Mouse (Mus musculus) forebrain, embryonic 12.5 days (tissue): Measurements from ENCODE around the gene Adamts17. TPM values are rescaled to one million over a fixed set of nuclear protein-coding genes. Genes with fewer than 3 reads are reported as not detected.

Experiments used
- ATAC-seq: fragments of 200-750 bp; cut with Nextera tagmentation; 2 replicates; pipeline ENCODE4 v1.8.0; 2017; ENCODE audit warnings: moderate TSS enrichment; ENCODE audit not compliant: low FRiP score
- H3K27ac ChIP-seq: fragments of 300-500 bp; sonication (generic); 2 replicates; pipeline ENCODE4 v1.5.1; 2016; ENCODE audit warnings: mild to moderate bottlenecking
- H3K27me3 ChIP-seq: fragments of 300-500 bp; sonication (generic); 2 replicates; pipeline ENCODE4 v1.6.1; 2016; ENCODE audit warnings: mild to moderate bottlenecking
- H3K36me3 ChIP-seq: fragments of 300-500 bp; sonication (generic); replicated peaks from 2 replicates; pipeline ENCODE4 v1.6.1; 2016; ENCODE audit warnings: mild to moderate bottlenecking
- H3K4me1 ChIP-seq: fragments of 300-500 bp; sonication (generic); 2 replicates; pipeline ENCODE4 v1.6.1; 2016
- H3K4me2 ChIP-seq: fragments of 300-500 bp; sonication (generic); 2 replicates; pipeline ENCODE4 v1.6.1; 2016; ENCODE audit warnings: mild to moderate bottlenecking, moderate library complexity
- H3K4me3 ChIP-seq: fragments of 300-500 bp; sonication (generic); replicated peaks from 2 replicates; pipeline ENCODE4 v1.5.1; 2016; ENCODE audit warnings: mild to moderate bottlenecking
- H3K9ac ChIP-seq: fragments of 300-500 bp; sonication (generic); 2 replicates; pipeline ENCODE4 v1.6.1; 2016; ENCODE audit warnings: mild to moderate bottlenecking
- H3K9me3 ChIP-seq: fragments of 300-500 bp; sonication (generic); 2 replicates; pipeline ENCODE4 v1.6.1; 2016
- WGBS: fragments of 180-500 bp; shearing (Covaris S2); methylation state at CpG from one replicate; pipeline ENCODE4 v1.1.7; 2016; 5-methylcytosine and 5-hydroxymethylcytosine counted together
- polyA plus RNA-seq: library from polyadenylated mRNA; unstranded; fragments of >200 nt; fragmentation: Nextera tagmentation; extraction: Ambion mirVana; gene quantifications from 2 replicates; pipeline ENCODE4 v1.2.1, GENCODE M21; 2016

Gene Adamts17
- polyA plus RNA-seq, 1 experiment from 2014 or later: 2.1 TPM

- no peaks in the 10 kb centered on the region for H3K27me3 ChIP-seq
- WGBS: 86% methylated on average over 3 of the region's 3 CpGs
- no peak overlapping the region for H3K4me3 ChIP-seq
- H3K4me2 ChIP-seq: no peak overlapping the region
- no peak overlapping the region for H3K9ac ChIP-seq
- H3K4me1 ChIP-seq: no peaks in the 10 kb centered on the region
- H3K27ac ChIP-seq: no peak overlapping the region
- no peaks in the 10 kb centered on the region for H3K36me3 ChIP-seq
- no peak for ATAC-seq
- no peaks in the 10 kb centered on the region for H3K9me3 ChIP-seq
Observed at GRCm38 (mm10) chr7:67101418-67101973, 262.0 kb downstream of the Adamts17 start.

DNA sequence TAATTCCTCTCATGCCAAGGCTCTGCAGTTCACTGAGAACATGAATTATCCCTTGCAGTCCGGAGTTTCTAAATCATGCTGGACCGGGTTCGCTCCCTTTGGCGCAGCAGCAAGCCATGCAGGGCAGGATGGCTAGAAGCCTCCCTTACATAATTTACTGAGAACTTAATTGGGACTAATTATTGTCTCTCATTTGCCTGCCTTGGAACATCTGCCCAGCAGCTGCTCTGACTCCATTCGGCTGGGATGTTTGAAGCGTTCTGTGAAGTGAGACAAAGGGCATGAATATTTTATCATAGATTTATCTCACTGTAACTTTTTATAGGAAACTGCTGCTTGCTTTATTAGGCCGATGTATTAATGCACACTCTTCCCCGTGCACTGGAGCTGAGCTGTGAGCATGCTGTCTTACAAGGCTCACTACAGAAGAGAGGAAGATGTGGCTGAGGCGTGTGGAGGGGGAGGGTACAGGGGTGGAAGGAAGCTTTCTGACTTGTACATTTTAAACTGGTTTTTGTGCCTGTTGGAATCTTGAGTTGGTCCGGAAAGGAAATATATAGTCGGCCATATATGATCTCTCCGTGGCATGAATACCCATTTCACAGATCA is 271.1 kb downstream of the Adamts17 start:
- Histone ChIP-seq H3K4me1 (no peaks in the 10 kb centered on the region), H3K4me3 (no peak overlapping the region), H3K4me2 (no peak overlapping the region), H3K36me3 (no peaks in the 10 kb centered on the region), H3K9ac (no peak overlapping the region), H3K9me3 (no peaks in the 10 kb centered on the region), H3K27me3 (no peaks in the 10 kb centered on the region), H3K27ac (peak overlapping the region; percentile 3; the same call in 1 of the 2 replicates)
- ATAC-seq: no peak
- WGBS: 70% methylated on average over 12 of the region's 12 CpGs

DNA sequence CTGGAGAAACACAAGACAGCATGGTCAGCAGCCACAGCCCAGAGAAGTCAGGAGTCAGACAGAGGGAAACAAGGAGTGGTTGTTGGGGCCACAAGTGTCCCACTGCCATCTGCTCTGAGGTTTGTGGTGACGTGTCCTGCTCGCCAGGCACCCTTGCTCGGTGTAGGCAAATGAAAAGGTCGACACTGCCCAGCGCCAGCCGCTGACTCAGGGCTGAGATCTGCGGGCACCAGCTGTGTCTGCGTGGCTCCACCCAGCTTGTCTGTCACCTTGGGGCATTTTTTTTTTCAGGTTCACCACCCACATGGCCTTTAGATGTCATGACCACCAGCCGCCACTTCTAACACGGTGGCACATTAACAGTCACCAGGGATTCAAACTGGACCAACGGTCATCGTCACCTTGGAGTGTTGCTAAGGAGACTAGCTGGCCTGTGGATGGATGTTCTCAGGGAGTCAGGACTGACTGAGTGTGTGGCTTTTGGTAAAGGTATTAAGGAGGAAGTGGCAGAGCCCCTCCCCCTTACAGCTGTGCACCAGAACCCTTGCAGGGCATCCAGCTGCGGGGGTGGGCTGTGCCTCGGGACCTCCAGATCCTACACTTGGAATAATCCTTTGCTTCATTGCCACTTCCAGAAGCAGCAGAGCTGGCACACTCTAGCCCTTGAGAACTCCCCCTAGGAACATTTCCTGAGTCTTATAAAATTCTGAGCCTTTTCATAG is 273.1 kb downstream of the Adamts17 start:
- H3K4me2 ChIP-seq: no peak overlapping the region
- no peak overlapping the region for H3K9ac ChIP-seq
- no peaks in the 10 kb centered on the region for H3K27me3 ChIP-seq
- WGBS: 84% methylated on average over 14 of the region's 14 CpGs
- H3K36me3 ChIP-seq: no peaks in the 10 kb centered on the region
- ATAC-seq: no peak
- no peak overlapping the region for H3K27ac ChIP-seq
- H3K9me3 ChIP-seq: no peaks in the 10 kb centered on the region
- H3K4me1 ChIP-seq: no peaks in the 10 kb centered on the region
- H3K4me3 ChIP-seq: no peak overlapping the region

- H3K4me3 ChIP-seq: no peak overlapping the region
- H3K27ac ChIP-seq: no peak overlapping the region
- 95% methylated on average over 3 of the region's 3 CpGs for WGBS
- ATAC-seq: no peak
- H3K9ac ChIP-seq: no peak overlapping the region
- no peak overlapping the region for H3K4me2 ChIP-seq
- no peaks in the 10 kb centered on the region for H3K4me1 ChIP-seq
- H3K9me3 ChIP-seq: no peaks in the 10 kb centered on the region
- H3K36me3 ChIP-seq: no peaks in the 10 kb centered on the region
- H3K27me3 ChIP-seq: no peaks in the 10 kb centered on the region
Observed at GRCm38 (mm10) chr7:67114056-67114455, 274.5 kb downstream of the Adamts17 start.

GRCm38 (mm10) chr7:67115056-67115455 is 275.5 kb downstream of the Adamts17 start:
- WGBS: 81% methylated on average over 3 of the region's 3 CpGs
- no peak overlapping the region for H3K9ac ChIP-seq
- H3K4me2 ChIP-seq: no peak overlapping the region
- H3K9me3 ChIP-seq: no peaks in the 10 kb centered on the region
- no peak overlapping the region for H3K27ac ChIP-seq
- no peaks in the 10 kb centered on the region for H3K4me1 ChIP-seq
- H3K27me3 ChIP-seq: no peaks in the 10 kb centered on the region
- no peaks in the 10 kb centered on the region for H3K36me3 ChIP-seq
- ATAC-seq: no peak
- H3K4me3 ChIP-seq: no peak overlapping the region

- Histone ChIP-seq H3K4me2 (no peak overlapping the region), H3K27ac (no peak overlapping the region), H3K4me1 (no peaks in the 10 kb centered on the region), H3K27me3 (no peaks in the 10 kb centered on the region), H3K36me3 (no peaks in the 10 kb centered on the region), H3K9ac (no peak overlapping the region), H3K4me3 (no peak overlapping the region), H3K9me3 (no peaks in the 10 kb centered on the region)
- WGBS: 63% methylated on average over 2 of the region's 2 CpGs
- no peak for ATAC-seq
Observed at GRCm38 (mm10) chr7:67135140-67135539, 295.6 kb downstream of the Adamts17 start.

- Histone ChIP-seq H3K9ac (no peak overlapping the region), H3K4me1 (peaks cover 4% of the 10 kb centered on the region; the same call in 1 of the 2 replicates), H3K9me3 (no peaks in the 10 kb centered on the region), H3K27me3 (no peaks in the 10 kb centered on the region), H3K4me2 (no peak overlapping the region), H3K4me3 (no peak overlapping the region), H3K36me3 (no peaks in the 10 kb centered on the region), H3K27ac (no peak overlapping the region)
- no peak for ATAC-seq
- WGBS: 33% methylated on average over 11 of the region's 11 CpGs
Observed at GRCm38 (mm10) chr7:67142347-67143015, 302.9 kb downstream of the Adamts17 start.

- Histone ChIP-seq H3K4me1 (peaks cover 4% of the 10 kb centered on the region; the same call in 1 of the 2 replicates), H3K9ac (no peak overlapping the region), H3K4me2 (no peak overlapping the region), H3K27ac (no peak overlapping the region), H3K36me3 (no peaks in the 10 kb centered on the region), H3K27me3 (no peaks in the 10 kb centered on the region), H3K9me3 (no peaks in the 10 kb centered on the region), H3K4me3 (no peak overlapping the region)
- ATAC-seq: no peak
- WGBS: 82% methylated on average over 7 of the region's 7 CpGs
Observed at GRCm38 (mm10) chr7:67145748-67146147, 306.2 kb downstream of the Adamts17 start.

DNA sequence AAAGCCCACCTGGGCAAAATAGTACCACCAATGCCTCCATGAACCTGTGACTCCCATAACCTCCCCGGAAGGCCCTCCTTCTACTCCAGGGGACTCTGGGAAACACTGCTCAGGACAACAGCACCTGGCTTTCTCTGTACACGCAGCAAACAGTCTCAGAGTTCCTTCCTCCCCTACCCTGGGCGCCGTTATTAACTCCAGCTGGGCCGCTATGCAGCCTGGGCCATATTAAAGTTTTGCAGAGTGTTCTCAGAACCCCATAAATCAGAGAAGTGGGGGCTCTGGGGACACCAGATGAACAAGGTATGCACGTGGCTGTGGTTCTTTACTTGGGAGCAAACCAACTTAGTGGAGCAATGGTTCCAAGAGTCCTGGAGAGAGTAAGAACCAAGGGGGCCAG is 306.6 kb downstream of the Adamts17 start:
- no peak overlapping the region for H3K4me2 ChIP-seq
- H3K4me3 ChIP-seq: no peak overlapping the region
- peaks cover 4% of the 10 kb centered on the region; the same call in 1 of the 2 replicates for H3K4me1 ChIP-seq
- H3K36me3 ChIP-seq: no peaks in the 10 kb centered on the region
- no peak overlapping the region for H3K27ac ChIP-seq
- H3K27me3 ChIP-seq: no peaks in the 10 kb centered on the region
- no peak for ATAC-seq
- H3K9me3 ChIP-seq: no peaks in the 10 kb centered on the region
- 89% methylated on average over 6 of the region's 6 CpGs for WGBS
- H3K9ac ChIP-seq: no peak overlapping the region

DNA sequence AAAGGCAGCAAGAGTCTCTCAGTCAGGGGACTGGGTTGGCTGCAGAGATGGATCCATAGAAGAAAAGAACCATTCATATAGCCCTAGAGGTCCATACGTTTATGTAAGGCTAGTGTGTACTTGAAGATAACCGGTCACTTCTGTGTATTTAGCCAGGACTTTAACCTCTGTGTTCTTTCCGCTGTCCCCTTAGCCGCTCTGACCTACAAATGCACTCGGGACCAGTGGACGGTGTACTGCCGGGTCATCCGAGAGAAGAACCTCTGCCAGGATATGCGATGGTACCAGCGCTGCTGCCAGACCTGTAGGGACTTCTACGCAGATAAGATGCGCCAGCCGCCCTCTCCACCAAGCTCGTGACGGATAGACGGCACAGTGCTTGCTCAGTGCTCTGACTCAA is 310.2 kb downstream of the Adamts17 start:
- Histone ChIP-seq H3K9me3 (no peaks in the 10 kb centered on the region), H3K4me1 (no peaks in the 10 kb centered on the region), H3K27ac (no peak overlapping the region), H3K36me3 (no peaks in the 10 kb centered on the region), H3K4me3 (no peak overlapping the region), H3K4me2 (no peak overlapping the region), H3K27me3 (no peaks in the 10 kb centered on the region), H3K9ac (no peak overlapping the region)
- 92% methylated on average over 16 of the region's 16 CpGs for WGBS
- no peak for ATAC-seq

- WGBS: 53% methylated on average over 3 of the region's 3 CpGs
- Histone ChIP-seq H3K4me3 (no peak overlapping the region), H3K27ac (no peak overlapping the region)
Observed at GRCm38 (mm10) chr7:67152626-67153025, 313.1 kb downstream of the Adamts17 start.

DNA sequence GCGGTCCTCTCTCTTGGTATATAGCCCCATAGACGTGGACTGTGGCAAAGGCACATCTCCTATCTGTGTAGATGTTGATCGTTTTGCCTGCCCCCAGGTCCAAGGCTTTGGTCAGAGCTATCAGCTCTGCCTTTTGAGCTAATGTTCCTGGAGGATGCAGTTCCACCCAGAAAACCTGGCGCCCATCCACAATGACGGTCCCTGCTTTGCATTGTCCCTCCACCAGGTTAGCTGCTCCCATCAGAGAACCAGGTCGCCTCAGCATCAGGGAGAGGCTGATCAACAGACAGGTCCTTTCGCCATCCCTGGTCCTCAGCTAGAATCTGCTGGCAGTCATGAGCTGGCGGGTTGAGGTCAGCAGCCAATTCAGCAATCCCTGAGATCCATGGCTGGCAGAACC is 322.6 kb downstream of the Adamts17 start:
- no peaks in the 10 kb centered on the region for H3K9me3 ChIP-seq
- no peak overlapping the region for H3K9ac ChIP-seq
- no peaks in the 10 kb centered on the region for H3K27me3 ChIP-seq
- H3K4me2 ChIP-seq: no peak overlapping the region
- 92% methylated on average over 8 of the region's 8 CpGs for WGBS
- no peak overlapping the region for H3K27ac ChIP-seq
- H3K36me3 ChIP-seq: no peaks in the 10 kb centered on the region
- no peak overlapping the region for H3K4me3 ChIP-seq
- H3K4me1 ChIP-seq: no peaks in the 10 kb centered on the region
- no peak for ATAC-seq

More at GRCm38 (mm10) chr7:67152626-67153025, 313.1 kb downstream of the Adamts17 start:
- no peak for ATAC-seq
- no peak overlapping the region for H3K9ac ChIP-seq
- H3K4me2 ChIP-seq: no peak overlapping the region
- H3K27me3 ChIP-seq: no peaks in the 10 kb centered on the region
- H3K36me3 ChIP-seq: no peaks in the 10 kb centered on the region
- no peaks in the 10 kb centered on the region for H3K4me1 ChIP-seq
- no peaks in the 10 kb centered on the region for H3K9me3 ChIP-seq
